Mouse (Mus musculus) kidney, postnatal 10 days (tissue): Measurements from ENCODE around the gene Gm8297.
"Not testable (repeated sequence)": the region's sequence is repeated elsewhere in the genome, so short reads cannot be mapped to it uniquely, and the experiment has no call there.

Experiments
- DNase-seq: peaks from one replicate; pipeline ENCODE4 v3.0.0; 2021; ENCODE audit warnings: mixed read lengths

Gene Gm8297

DNA sequence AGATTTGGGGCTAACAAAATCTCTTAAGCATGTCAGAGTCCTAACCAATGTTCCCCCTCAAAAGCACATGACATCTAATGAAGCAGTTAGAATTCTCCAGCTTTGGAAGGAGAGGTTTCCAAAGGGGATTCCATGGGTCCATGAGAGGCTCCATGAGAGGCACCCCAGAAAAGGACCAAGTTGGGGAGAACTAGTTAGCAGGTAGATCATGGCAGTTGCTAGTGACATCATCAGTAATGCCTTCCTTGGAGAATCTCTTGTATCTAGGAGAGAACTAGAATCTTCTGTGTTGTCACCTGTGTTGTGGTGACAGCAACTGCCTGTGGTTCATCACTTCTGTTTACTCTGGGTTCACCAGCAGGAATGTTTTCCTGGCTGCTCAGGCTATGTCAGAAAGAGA lies at the start of gene Gm8297:
Gene Gm8297 (plus strand): TSS at position 301 of the 400 bp plus-strand sequence.
- not testable (repeated sequence) for DNase-seq

DNA sequence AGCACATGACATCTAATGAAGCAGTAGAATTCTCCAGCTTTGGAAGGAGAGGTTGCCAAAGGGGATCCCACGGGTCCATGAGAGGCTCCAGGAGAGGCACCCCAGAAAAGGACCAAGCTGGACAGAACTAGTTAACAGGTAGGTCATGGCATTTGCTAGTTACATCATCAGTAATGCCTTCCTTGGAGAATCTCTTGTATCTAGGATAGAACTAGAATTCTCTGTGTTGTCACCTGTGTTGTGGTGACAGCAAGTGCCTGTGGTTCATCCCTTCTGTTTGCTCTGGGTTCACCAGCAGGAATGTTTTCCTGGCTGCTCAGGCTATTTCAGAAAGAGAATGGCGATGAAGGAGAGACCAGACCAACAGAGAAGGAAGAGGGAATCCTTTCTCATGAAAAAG lies 31.9 kb downstream of the Gm8297 start, which contains the start of gene Gm3298:
Gene Gm3298 (plus strand): TSS at position 301 of the 400 bp plus-strand sequence.
- not testable (repeated sequence) for DNase-seq
